Mouse (Mus musculus) liver, adult 2 months (tissue): ENCODE data around the gene Ackr2.

Experiments
- CTCF ChIP-seq: fragments of 200-500 bp; IDR thresholded peaks from 2 replicates; pipeline ENCODE4 v1.5.1; 2011; ENCODE audit warnings: low read depth, low read length, control low read depth
- POLR2A ChIP-seq: fragments of 200-500 bp; IDR thresholded peaks from 2 replicates; pipeline ENCODE4 v1.6.1; 2011; ENCODE audit warnings: low read length, control low read depth; ENCODE audit not compliant: insufficient read depth; ENCODE audit errors: extremely low read depth

- TF ChIP-seq POLR2A (no peak), CTCF (no peak)
These were observed 25.8 kb downstream of the Ackr2 start for GRCm38 (mm10) chr9:121923906-121924305.
